Mouse (Mus musculus) small intestine, adult 2 months (tissue): ENCODE data around the gene Gabrg3. TPM values are rescaled to one million over a fixed set of nuclear protein-coding genes. Genes with fewer than 3 reads are reported as not detected.

ENCODE experiments used
- H3K27ac ChIP-seq: fragments of 200-500 bp; 2 replicates; pipeline ENCODE4 v1.5.1; 2012; ENCODE audit warnings: low read depth, low read length, control low read depth, inconsistent platforms; ENCODE audit not compliant: insufficient read depth
- H3K27me3 ChIP-seq: fragments of 200-500 bp; 2 replicates; pipeline ENCODE4 v1.6.1; 2012; ENCODE audit warnings: mild to moderate bottlenecking, moderate library complexity, low read length, inconsistent platforms; ENCODE audit not compliant: control insufficient read depth, insufficient read depth
- H3K36me3 ChIP-seq: fragments of 200-500 bp; 2 replicates; pipeline ENCODE4 v1.6.1; 2012; ENCODE audit warnings: mild to moderate bottlenecking, low read length, control low read depth, inconsistent platforms; ENCODE audit not compliant: control insufficient read depth, insufficient read depth
- H3K4me1 ChIP-seq: fragments of 200-500 bp; 2 replicates; pipeline ENCODE4 v1.6.1; 2012; ENCODE audit warnings: low read length, inconsistent platforms, mixed read lengths; ENCODE audit not compliant: control insufficient read depth, insufficient read depth, insufficient read length
- H3K4me3 ChIP-seq: fragments of 200-500 bp; 2 replicates; pipeline ENCODE4 v1.5.1; 2012; ENCODE audit warnings: low read depth, mild to moderate bottlenecking, control low read depth, inconsistent platforms, low read length, moderate library complexity
- CTCF ChIP-seq: fragments of 200-500 bp; IDR thresholded peaks from 2 replicates; pipeline ENCODE4 v1.5.1; 2012; ENCODE audit warnings: low read depth, mild to moderate bottlenecking, control low read depth, inconsistent platforms, low read length, moderate library complexity, mixed read lengths; ENCODE audit not compliant: insufficient replicate concordance, insufficient read length; ENCODE audit errors: extremely low read depth
- POLR2A ChIP-seq: fragments of 200-500 bp; IDR thresholded peaks from 2 replicates; pipeline ENCODE4 v1.6.1; 2012; ENCODE audit warnings: low read depth, mild to moderate bottlenecking, control low read depth, inconsistent platforms, low read length, moderate library complexity
- WGBS: fragments of 180-500 bp; shearing (Covaris S2); methylation state at CpG from one replicate; pipeline ENCODE4 v1.1.7; 2018; 5-methylcytosine and 5-hydroxymethylcytosine counted together
- polyA plus RNA-seq: library from polyadenylated mRNA; depleted of rRNA; stranded (reverse); fragments of >200 nt; gene quantifications from 2 replicates; pipeline ENCODE4 v1.2.3, GENCODE M21; 2012

The Gabrg3 gene
- polyA plus RNA-seq, 1 experiment: 0.06 TPM

- H3K36me3 ChIP-seq: no peaks in the 10 kb centered on the region
- H3K4me1 ChIP-seq: no peaks in the 10 kb centered on the region
- H3K27ac ChIP-seq: no peak overlapping the region
- no peak overlapping the region for H3K4me3 ChIP-seq
- 78% methylated on average over 8 of the region's 8 CpGs for WGBS
- TF ChIP-seq CTCF (no peak), POLR2A (no peak)
- no peaks in the 10 kb centered on the region for H3K27me3 ChIP-seq
These were observed 30.3 kb downstream of the Gabrg3 start for GRCm38 (mm10) chr7:57356565-57357301.

- Histone ChIP-seq H3K27me3 (no peaks in the 10 kb centered on the region), H3K4me3 (no peak overlapping the region), H3K27ac (no peak overlapping the region), H3K36me3 (no peaks in the 10 kb centered on the region), H3K4me1 (no peaks in the 10 kb centered on the region)
- TF ChIP-seq POLR2A (no peak), CTCF (no peak)
- 78% methylated on average over 1 of the region's 1 CpGs for WGBS
These were observed 38.2 kb downstream of the Gabrg3 start for GRCm38 (mm10) chr7:57348774-57349173.

GRCm38 (mm10) chr7:57341910-57342309 lies 45.1 kb downstream of the Gabrg3 start:
- 32% methylated on average over 8 of the region's 8 CpGs for WGBS

GRCm38 (mm10) chr7:57331211-57331610 lies 55.8 kb downstream of the Gabrg3 start:
- WGBS: 82% methylated on average over 3 of the region's 3 CpGs
- H3K4me3 ChIP-seq: no peak overlapping the region
- H3K27ac ChIP-seq: no peak overlapping the region
- no peaks in the 10 kb centered on the region for H3K4me1 ChIP-seq
- H3K36me3 ChIP-seq: no peaks in the 10 kb centered on the region
- TF ChIP-seq CTCF (no peak), POLR2A (no peak)
- H3K27me3 ChIP-seq: no peaks in the 10 kb centered on the region

More at GRCm38 (mm10) chr7:57341910-57342309, 45.1 kb downstream of the Gabrg3 start:
- no peak overlapping the region for H3K4me3 ChIP-seq
- no peaks in the 10 kb centered on the region for H3K4me1 ChIP-seq
- no peaks in the 10 kb centered on the region for H3K27me3 ChIP-seq
- H3K27ac ChIP-seq: no peak overlapping the region
- TF ChIP-seq CTCF (no peak), POLR2A (no peak)
- H3K36me3 ChIP-seq: no peaks in the 10 kb centered on the region

- H3K36me3 ChIP-seq: no peaks in the 10 kb centered on the region
- no peak overlapping the region for H3K4me3 ChIP-seq
- TF ChIP-seq CTCF (no peak), POLR2A (no peak)
- 77% methylated on average over 4 of the region's 4 CpGs for WGBS
- H3K4me1 ChIP-seq: no peaks in the 10 kb centered on the region
- H3K27ac ChIP-seq: no peak overlapping the region
- H3K27me3 ChIP-seq: no peaks in the 10 kb centered on the region
These were observed 56.7 kb downstream of the Gabrg3 start for GRCm38 (mm10) chr7:57330240-57330639.

- TF ChIP-seq CTCF (no peak), POLR2A (no peak)
These were observed 62.5 kb downstream of the Gabrg3 start for GRCm38 (mm10) chr7:57324473-57324872.

GRCm38 (mm10) chr7:57322086-57322485 lies 64.9 kb downstream of the Gabrg3 start:
- TF ChIP-seq CTCF (no peak), POLR2A (no peak)
- Histone ChIP-seq H3K36me3 (no peaks in the 10 kb centered on the region), H3K4me1 (no peaks in the 10 kb centered on the region), H3K27ac (no peak overlapping the region), H3K4me3 (no peak overlapping the region), H3K27me3 (no peaks in the 10 kb centered on the region)
- 51% methylated on average over 1 of the region's 1 CpGs for WGBS

More at GRCm38 (mm10) chr7:57324473-57324872, 62.5 kb downstream of the Gabrg3 start:
- WGBS: 51% methylated on average over 3 of the region's 3 CpGs
- Histone ChIP-seq H3K27ac (no peak overlapping the region), H3K27me3 (no peaks in the 10 kb centered on the region), H3K36me3 (no peaks in the 10 kb centered on the region), H3K4me3 (no peak overlapping the region), H3K4me1 (no peaks in the 10 kb centered on the region)

GRCm38 (mm10) chr7:57314971-57315370 lies 72.0 kb downstream of the Gabrg3 start:
- WGBS: 65% methylated on average over 1 of the region's 1 CpGs
- Histone ChIP-seq H3K4me3 (no peak overlapping the region), H3K36me3 (no peaks in the 10 kb centered on the region), H3K4me1 (no peaks in the 10 kb centered on the region), H3K27me3 (no peaks in the 10 kb centered on the region), H3K27ac (no peak overlapping the region)
- TF ChIP-seq CTCF (no peak), POLR2A (no peak)
